Mouse (Mus musculus) embryo, embryonic 10.5 days (tissue): Measurements from ENCODE around the gene Grwd1.
"Not testable (repeated sequence)": the region's sequence is repeated elsewhere in the genome, so short reads cannot be mapped to it uniquely, and the experiment has no call there.

ENCODE experiments used
- DNase-seq: peaks from one replicate; pipeline ENCODE4 v3.0.0-alpha.2; 2015; ENCODE audit warnings: low spot score

Grwd1 gene

DNA sequence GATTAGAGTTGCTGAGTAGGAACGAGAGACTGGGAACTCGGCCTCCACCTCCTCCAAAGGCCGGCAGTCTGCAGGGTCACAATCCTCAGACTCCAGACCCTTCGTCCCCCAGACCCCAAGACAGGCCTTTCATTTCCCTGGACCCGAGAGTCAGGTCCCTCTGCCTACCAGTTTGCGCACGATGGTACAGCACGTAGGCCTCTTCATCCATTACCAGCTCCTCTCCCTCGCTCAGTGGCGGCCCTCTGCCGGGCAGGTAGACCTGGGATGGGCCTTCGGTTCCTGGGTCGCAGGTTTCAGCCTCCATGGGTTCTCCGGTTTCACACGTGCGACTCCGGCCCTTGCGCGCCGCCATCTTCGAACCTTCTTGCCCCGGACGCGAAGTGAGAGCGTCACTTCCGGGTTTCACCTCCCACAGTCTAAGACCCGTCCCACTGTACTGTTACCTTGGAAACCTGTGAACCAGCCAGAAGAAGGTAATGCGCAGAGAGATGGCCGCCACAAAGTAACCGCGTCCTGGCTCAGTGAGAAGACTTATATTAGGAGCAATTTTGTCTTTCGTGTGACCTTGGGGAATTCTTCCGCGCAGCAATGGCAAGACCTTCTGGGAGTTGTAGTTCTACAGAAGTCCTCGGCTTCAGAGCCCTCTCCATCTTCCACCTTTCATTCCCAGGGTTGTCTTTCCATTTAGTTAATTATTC is at the start of gene Grwd1:
Gene Grwd1, minus strand, starts transcription at position 518 of the 701 bp plus-strand sequence.
- peak; percentile 95 for DNase-seq

DNA sequence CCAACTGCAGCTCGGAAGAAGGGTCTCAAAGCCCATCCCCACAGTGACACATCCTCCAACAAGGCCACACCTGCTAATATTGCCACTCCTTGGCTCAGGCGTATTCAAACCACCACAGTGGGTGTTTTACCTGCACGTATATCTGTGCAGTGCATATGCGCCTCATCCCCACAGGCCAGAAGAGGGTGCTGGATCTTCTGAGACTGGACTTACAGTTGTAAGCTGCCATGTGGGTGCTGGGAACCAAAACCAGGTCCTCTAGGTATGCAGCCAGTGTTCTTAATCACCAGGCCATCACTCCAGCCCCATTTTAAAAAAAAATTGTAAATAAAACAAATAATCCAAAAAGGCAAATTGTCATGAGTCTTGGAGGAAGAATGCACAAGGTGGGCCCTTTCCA is 49.8 kb upstream of the Grwd1 start:
- DNase-seq = no peak

DNA sequence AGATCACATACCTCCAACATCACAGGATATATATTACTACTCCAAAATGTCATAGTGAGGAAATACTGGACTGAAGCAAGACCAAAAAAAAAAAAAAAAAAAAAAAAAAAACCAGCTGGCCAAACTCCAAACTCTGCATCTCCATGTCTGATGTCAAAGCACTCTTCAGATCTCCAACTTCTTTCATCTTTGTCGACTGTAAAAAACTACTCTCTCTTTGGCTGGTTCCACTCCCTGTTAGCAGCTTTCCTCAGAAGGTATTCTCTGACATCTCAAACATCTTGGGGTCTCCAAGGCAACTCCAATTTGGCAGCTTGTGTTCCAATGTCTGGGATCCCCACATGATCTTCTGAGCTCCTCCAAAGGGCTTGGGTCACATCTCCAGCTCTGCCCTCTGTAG is 47.5 kb upstream of the Grwd1 start, which contains the start of gene Grin2d:
Gene Grin2d, minus strand, starts transcription at position 101 of the 400 bp plus-strand sequence.
- DNase-seq = not testable (repeated sequence)

DNA sequence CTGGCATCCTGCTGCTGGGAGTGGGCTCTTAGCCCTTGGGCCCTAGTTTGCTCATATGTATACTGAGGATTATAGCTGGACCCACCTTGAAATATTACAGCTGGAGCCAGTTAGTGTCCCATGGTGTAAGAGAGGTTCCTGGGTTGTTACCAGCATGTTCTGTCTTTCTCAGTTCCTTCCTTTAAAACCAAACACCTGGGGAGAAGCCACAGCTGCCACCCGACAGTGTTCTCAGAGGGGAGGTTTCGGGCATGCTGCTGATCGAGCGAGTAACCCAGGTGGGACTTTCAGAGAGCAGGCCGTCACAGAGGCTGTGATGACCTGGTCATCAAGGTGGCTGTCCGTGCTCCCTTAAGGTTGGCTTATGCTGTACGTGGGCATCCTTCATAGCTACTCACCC is 46.2 kb upstream of the Grwd1 start:
- DNase-seq = no peak

DNA sequence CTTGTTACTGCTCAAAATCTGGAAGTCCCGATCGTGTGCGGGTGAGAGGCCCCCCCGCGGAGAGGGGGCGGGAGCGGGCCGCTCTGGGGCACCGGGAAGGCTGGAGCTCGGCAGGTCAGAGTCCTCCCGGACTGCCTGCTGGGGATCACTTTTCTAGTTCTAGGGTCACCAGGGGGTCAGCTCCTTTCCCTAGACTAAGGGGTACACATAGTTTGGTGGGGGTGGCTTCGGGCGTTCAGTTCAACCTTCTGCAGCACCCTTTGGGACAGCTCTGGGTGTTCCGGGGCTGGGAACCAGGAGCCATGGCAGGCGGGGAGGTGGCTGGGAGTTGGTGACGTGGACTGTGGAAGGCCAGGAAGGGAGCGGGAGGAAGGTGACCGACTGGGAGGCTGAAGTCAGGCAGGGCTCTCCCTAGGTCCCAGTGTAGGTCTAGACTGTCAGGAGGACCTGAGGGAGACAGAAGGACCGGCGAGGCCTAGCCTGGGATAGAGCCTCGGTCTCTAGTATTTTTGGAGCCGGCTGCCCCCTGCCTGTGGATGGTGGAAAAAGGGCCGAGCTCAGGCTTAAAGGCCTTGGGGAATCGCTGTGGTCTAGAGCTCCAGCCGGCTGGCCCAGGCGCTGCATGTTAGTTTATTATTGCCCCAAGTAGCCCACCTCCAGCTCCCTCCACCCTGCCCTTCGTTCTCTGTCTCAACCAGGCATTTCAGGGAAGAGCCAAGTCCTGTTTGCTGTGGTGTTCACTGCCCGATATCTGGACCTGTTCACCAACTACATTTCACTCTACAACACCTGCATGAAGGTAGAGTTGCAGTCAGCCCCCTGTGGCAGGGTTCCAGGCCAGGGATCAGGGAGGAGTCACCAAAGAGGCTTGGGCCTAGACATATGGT is 42.6 kb upstream of the Grwd1 start:
- DNase-seq = peak; percentile 73

DNA sequence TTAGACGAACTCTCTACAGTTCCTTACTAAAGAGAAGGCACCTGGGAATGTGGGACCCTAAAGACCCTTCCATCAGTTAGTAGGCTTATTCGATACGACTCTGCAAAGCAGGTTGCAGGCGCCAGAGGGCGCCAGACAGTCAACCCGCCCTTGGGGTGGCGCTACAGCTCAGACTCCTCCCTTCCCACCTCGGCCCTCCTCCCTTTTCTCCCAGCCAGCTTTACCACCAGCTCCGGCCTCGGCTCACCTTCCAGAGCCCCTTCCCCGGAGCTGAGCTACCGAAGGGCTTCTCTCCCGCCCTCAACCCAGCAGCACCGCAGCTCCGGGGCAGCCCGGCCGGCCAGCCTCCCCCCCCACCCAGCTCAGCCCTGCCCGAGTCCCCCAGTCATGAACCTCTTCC is 41.9 kb upstream of the Grwd1 start, which contains the start of gene Kdelr1:
Gene Kdelr1, plus strand, starts transcription at position 149 of the 400 bp plus-strand sequence.
- peak; percentile 96 for DNase-seq

DNA sequence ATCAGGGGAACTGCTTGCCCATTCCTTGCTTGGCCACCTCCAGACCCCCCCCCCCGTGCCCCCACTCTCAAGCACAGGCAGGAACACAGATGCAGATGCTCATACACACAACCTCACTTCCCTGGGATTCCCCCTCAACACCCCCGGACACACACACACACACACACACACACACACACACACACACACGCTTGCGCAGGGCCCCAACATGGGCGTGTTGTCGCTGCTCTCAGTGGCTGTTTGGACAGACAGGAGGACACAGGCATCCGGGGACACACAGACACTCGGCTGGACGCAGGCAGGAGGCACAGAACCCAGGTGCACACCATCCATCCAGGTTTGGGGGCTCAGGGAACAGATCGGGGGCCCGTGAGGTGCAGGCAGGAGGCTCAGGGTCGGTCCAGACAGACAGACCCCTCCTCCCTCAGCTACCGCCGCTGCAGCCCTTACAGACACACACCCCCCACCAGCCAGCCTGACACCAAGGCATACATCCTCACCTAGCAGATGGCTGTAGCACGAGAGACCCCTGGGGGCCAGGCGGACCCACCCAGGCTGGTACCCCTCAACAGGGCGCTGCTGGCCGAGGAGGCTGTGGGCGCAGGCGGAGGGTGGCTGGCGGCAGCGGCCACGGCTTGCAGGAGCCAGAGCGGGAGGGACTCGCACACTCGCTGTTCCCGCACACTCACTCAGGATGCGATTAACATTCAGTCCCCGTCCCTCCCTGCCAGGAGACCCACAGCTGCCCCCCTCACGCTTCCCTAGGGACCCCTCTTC is 39.7 kb upstream of the Grwd1 start:
- DNase-seq = peak; percentile 10

DNA sequence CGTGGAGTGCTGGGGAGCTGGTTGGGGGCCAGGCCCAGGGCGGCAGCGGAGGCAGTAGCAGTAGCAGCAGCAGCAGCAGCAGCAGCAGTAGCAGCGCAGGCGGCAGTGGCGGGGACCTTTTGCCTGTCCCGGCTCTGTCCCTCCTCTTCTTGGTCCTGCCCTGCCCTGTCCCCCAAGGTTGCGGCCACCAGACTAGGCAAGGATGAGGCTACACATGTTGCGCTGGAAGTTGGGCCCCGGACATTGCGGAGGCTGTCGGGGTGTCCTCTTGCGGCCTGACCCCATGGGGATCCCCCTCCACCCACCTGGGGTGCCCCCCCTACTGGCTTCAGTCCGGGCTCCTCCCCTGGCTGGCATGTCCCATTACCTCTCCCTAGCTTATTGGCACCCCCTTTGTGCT is 39.0 kb upstream of the Grwd1 start:
- no peak for DNase-seq

DNA sequence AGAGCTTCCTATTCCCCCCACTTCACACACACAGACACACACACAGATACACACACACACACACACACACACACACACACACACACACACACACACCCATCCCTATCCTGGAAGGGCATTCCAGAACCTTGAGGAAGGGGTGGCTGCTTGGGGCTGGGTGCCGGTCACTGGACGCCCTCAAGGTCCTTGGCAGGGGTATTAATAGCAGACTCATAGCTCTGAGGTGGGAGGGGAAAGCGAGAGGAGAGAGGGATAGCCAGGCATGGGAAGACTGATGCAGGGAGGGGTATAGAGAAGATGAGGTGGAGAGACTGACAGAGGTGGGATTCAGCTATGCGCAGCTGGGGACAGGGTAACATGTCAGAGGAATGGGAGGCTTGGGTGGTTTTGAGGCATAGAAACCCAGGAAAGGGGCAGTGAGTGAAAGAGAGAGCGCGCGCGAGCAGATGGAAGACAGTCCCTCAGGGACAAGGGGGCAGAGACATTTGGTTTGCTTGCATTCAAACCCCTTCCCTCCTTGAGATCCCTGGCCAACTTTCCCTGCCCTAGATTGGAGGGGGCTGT is 38.4 kb upstream of the Grwd1 start:
- DNase-seq = peak; percentile 27

DNA sequence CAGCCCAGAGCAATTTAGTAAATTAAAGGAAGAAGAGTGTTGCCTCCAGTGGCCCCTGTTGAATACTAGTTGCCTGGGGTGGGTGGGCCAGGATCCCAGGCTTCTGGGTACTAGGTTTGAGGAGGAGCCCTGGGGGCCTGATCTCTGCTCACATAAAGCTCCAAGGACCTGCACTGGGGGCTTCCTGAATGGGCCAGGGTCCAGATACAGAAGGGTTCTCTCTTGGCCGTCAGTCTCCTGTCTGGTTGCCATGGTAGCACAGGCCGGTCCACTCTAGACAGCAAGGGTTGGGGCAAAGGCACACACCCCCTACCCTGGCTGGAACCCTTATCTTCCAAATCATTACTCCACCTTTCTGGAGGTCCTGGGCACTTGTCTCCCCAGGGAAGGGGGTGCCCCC is 37.1 kb upstream of the Grwd1 start:
- peak; percentile 33 for DNase-seq

DNA sequence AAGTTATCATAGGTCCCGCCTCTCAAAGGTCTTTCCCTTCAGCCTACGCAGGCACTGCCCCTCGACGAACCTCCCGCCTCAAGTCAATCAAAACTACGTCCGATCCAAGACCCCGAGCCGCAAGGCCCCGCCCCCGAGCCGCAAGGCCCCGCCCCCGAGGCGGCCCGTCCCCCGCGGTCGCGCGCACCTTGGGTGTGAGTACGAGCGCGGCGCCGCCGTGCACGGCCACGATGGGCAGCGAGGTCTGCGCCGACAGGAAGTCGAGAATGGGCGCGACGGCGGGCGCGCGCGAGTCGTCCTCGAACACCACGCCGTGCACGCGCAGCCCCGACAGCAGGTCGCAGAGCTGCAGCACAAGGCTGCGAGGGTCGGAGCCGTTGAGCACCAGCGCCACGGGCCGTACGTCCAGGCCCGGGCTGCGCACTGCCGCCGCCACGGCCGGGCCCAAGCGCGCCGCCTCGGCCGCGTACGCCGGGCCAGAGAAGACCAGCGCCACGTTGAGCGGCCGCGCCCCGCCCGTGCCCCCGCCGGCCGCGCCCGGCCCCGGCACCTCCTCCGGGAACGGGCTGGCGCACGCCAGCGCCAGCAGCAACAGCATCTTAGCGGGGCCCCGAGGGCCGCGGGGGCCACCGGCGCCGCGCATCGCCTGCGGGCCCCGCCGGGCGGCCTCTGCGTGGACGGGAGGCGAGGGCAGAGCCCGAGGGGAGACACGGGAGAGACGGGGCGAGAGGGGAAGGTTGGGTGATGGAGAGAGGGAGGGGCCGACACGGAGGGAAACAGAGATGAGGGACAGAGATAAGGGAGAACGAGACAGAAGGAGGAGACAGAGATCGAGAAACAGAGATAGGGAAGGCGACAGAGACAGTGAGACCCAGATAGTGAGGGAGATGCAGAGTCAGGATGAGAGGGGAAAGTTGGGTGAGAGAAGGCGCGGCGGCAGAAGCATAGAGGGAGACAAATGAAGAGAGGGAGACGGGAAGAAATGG is 35.5 kb upstream of the Grwd1 start:
- peak; percentile 92 for DNase-seq

DNA sequence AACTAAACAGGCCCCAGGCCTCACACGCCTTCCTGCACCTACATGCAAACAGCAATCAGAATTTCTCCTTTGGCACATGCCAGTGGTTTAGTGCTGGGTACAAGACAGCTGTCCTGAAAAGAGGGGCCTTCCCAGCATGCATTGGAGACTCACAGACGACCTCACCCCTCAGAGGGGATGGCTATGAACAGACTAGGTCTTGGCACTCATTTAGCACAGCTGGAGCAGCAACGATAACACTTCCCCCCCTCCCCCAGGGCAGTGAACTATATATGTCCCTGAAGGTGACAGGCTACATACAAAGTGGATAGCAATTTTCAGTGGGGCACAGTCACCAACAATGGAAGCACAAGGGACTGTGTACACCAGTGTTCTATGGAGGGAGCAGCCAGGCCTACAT is 33.7 kb upstream of the Grwd1 start:
- no peak for DNase-seq

DNA sequence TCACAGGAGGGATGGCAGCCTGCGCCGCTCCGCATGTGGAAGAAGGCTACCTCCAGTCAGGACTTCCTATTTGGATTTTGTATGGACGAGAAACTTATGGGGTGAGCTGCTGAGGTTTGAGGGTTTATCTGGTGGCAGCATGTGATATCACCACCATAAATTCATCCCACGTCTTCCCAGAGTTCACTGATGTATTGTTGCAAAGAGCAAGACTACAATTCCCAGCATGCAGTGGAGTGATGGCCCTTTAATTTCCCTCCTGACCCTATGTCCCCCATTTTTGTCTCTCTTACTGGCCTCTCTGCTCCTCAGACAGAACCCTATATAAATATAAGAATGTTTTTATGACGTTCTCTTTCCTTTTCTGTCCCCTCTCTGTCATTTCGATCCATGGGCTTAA is 32.1 kb upstream of the Grwd1 start:
- DNase-seq = no peak

DNA sequence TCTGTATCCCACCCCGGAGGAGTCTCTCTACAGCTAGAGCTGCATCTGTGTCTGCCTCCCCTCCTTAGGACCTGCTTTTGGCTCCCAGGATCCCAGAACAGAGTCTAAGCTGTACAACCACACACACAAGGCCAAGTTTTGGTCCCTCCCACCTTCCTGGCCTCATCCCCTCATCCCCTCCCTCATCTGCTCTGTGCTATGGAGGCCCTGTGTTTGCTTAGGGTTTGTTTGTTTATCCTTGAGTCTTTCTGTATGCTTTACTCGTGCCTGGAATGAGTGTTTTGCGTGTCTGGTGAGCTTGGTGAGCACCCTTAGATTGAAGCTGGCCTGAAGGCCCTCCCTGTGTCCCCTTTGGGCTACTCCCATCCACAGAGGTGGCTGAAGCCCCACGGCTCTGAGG is 28.3 kb upstream of the Grwd1 start:
- DNase-seq = no peak

DNA sequence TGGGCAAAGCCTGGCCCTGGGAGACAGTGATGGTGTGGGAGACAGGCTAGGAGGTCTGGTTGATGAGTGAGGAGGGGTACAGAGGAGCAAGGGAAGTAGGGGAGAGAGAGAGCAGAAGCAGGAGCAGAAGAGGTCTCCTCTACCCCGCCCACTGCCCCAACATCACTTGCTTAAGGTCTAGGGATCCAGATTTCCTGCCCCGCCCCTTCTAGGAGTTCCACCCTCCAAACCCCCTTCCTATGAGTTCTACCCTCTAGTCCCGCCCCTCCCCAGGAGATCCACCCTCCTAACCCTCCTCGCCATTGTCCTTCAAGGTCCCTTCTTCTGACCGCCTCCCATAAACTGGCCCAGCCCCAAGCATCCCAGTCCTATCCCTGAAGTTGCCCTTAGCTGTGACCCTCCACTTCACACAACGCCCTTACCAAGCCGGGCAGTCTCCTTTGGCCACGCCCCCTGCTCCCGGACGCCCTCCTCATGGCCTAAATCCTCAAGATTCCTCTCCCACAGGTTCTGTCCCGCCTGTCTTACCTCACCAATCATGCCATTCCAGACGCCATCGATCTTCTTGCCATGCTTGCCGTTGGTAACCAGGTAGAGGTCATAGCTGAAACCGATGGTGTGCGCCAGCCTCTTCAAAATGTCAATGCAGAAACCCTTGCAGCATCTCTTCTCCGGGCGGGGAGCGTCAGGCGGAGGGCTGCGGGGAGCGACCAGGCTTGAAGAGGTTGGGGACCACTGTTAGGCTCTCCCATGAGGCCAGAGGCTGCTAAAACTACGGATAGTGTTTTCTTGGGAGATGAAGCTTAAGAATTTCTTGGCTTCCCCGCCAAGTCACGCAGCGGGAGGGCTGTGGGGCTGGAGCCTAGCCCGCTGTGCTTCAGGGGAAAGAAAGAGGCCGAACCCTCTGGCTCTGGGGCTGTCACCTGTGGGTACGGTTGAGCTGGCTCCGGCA is 26.5 kb upstream of the Grwd1 start:
- peak; percentile 64 for DNase-seq

DNA sequence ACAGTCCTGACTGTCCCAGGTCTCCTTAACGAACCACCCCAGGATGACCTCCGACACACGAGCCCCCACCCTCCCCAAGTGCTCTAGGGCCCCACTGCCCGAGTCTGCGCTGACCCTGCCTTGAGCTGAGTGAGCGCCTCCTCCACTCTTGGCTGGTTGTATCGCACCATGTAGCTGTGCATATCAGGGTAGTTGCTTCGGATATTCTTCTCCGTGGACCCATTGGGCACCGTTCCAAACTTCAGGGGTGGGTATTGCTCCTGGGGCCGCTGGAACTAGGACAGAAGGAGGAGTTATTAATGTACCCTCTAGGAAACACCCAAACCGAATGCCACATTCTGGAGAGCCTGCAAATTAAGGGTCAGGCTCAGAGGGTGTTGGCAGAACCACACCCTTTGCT is 22.3 kb upstream of the Grwd1 start:
- no peak for DNase-seq

DNA sequence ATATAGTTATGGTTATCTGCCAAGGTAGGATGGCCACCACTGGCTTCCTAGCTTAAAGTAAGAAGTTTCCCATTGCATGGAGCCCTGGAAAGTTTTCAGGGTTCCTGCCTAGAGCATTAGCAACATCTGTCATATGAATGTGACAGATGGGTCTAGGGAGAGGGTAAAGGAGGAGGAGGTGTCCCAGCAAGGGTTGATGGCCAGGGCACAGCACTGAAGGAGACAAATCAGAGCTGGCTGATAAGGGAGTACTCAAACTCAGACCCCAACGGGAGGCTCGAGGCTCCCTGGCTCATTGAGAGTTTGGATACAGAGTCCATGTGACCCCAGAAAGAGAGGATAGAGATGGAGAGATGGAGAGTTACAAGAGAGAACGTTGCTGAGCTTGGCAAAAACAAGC is 19.9 kb upstream of the Grwd1 start:
- no peak for DNase-seq

DNA sequence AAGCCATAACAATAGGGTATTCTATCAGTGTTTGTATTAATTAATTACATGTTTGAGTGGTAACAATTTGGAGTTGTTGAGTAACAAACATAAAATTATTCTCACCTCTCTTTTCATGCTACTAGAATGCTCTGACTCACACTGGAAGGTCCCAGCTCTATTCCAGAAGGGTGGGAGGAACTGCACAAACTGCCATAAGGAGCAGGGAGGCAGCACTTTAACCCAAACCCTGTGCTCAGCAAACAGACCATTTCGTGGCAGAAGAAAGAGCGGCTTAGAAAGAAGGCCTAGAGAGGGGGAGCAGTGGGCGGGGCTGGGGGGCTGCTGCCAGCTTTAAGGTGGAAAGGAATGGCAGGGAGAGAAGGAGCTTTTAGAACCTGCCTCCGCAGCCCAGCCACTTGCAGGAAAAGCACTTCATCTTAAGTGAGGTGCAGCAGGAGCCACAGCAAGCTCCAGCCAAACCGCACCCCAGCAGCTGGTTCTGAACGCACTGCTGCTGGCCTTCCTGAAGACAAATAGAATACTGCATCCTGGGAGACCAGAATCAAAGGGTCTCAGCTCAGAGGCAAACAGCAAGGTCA is 17.8 kb upstream of the Grwd1 start:
- DNase-seq = no peak
